ENCODE assay signal across 10 mouse cellular contexts in the genomic region with DNA sequence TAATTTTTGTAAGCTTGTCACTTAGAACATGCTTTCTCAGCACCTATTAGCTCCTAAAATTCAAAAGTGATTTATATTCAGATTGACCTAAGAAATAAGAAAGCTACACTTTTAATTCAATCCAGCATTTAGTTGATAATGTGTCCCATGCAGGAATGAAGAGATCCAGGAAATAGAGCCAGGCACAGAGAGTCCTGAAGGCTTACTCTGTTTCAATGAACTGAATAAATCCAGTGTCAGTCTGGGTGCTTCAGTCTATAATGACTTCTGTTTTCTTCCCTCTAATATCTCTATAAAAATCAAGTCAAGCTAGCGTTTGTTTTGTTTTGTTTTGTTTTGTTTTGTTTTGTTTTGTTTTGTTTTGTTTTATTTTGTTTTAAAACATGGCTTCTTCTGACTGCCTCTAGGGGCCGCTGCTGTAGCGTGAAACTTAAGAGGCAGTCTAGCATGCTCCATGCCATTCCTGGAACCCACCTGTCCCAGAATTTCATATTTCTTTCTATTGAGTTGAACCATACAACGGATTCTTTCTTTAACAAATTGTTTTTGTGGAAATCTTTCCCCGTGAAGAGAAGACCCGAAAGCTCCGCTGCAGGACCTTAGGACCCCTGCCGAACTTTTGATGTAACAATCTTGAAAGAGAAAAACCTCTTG. TPM values are rescaled to one million over a fixed set of nuclear protein-coding genes. Genes with fewer than 3 reads are reported as not detected.
A peak's percentile ranks its signal among the peaks of the same experiment; 100 is the strongest.
DNase-seq lines count a peak whose midpoint lies in the region; ATAC-seq lines count a peak whose summit lies in the region.
"Had no signal": no experiment of that assay in that cellular context is flagged by ENCODE, and none has a peak within 500 bp of the region (broad histone marks: within the 10 kb centered on the region; RNA-seq: fewer than 3 reads in every experiment).

No protein-coding gene starts in this region.

- 34% methylated on average over 8 of the region's 8 CpGs for WGBS in kidney, embryonic 16.5 days
- WGBS in midbrain, embryonic 15.5 days: 30% methylated on average over 8 of the region's 8 CpGs

- 0 out of 2 replicates have a peak, but pooled peaks cover 4% of the 10 kb centered on the region for H3K36me3 ChIP-seq in kidney, embryonic 16.5 days (ENCODE audit: insufficient read depth, low read length)
- H3K36me3 ChIP-seq in midbrain, embryonic 15.5 days (replicated peaks): no peaks in the 10 kb centered on the region; the same call in 1 of the 2 replicates
- H3K36me3 ChIP-seq: limb, embryonic 12.5 days had no signal

- no peak for ATAC-seq in kidney, embryonic 16.5 days (ENCODE audit: low FRiP score, low TSS enrichment)
- ATAC-seq in midbrain, embryonic 15.5 days (replicated peaks): peak; percentile 88

- no peak overlapping the region for H3K4me2 ChIP-seq in kidney, embryonic 16.5 days (replicated peaks; ENCODE audit: low read depth, low read length)
- H3K4me2 ChIP-seq in midbrain, embryonic 15.5 days: no peak overlapping the region
- H3K4me2 ChIP-seq: limb, embryonic 12.5 days; stomach, embryonic 15.5 days had no signal

- H3K9me3 ChIP-seq in kidney, embryonic 16.5 days (ENCODE audit: low read length): no peaks in the 10 kb centered on the region
- H3K9me3 ChIP-seq in midbrain, embryonic 15.5 days: no peaks in the 10 kb centered on the region
- H3K9me3 ChIP-seq: limb, embryonic 12.5 days; stomach, embryonic 15.5 days had no signal

- H3K27ac ChIP-seq in kidney, embryonic 16.5 days (ENCODE audit: low read length): no peak overlapping the region
- H3K27ac ChIP-seq in midbrain, embryonic 15.5 days: no peak overlapping the region
- H3K27ac ChIP-seq: limb, embryonic 12.5 days had no signal

- no peaks in the 10 kb centered on the region for H3K27me3 ChIP-seq in kidney, embryonic 16.5 days (ENCODE audit: insufficient read depth, low read length)
- H3K27me3 ChIP-seq in midbrain, embryonic 15.5 days (replicated peaks): no peaks in the 10 kb centered on the region
- H3K27me3 ChIP-seq: limb, embryonic 12.5 days; stomach, embryonic 15.5 days had no signal

- no peak overlapping the region for H3K9ac ChIP-seq in kidney, embryonic 16.5 days (replicated peaks; ENCODE audit: low read length)
- no peak overlapping the region for H3K9ac ChIP-seq in midbrain, embryonic 15.5 days
- H3K9ac ChIP-seq: limb, embryonic 12.5 days; stomach, embryonic 15.5 days had no signal

- no peaks in the 10 kb centered on the region for H3K4me1 ChIP-seq in kidney, embryonic 16.5 days (ENCODE audit: insufficient read depth, low read length)
- peaks cover 12% of the 10 kb centered on the region for H3K4me1 ChIP-seq in midbrain, embryonic 15.5 days

- peak; percentile 47 for DNase-seq in kidney, adult 18-20 months
- peak; percentile 20 to 23 for DNase-seq in B cell, adult 2 months
- peak; percentile 12 for DNase-seq in T-cell, adult 2 months (ENCODE audit: low spot score)
- DNase-seq in embryo, embryonic 11 days: peak; percentile 69
- DNase-seq in kidney, adult 9 months: peak; percentile 37
- no peak for DNase-seq in layer of hippocampus, adult 9-11 months

- H3K4me3 ChIP-seq in kidney, embryonic 16.5 days (ENCODE audit: low read length): no peak overlapping the region
- no peak overlapping the region for H3K4me3 ChIP-seq in midbrain, embryonic 15.5 days
- H3K4me3 ChIP-seq: limb, embryonic 12.5 days; stomach, embryonic 15.5 days had no signal

RNA-seq across cellular contexts. Expression of gene Gucy1b1, which starts 27.3 kb away (rescaled TPM):
- polyA plus RNA-seq in kidney, embryonic 16.5 days (2015; fragmentation: Nextera tagmentation; extraction: Ambion mirVana): 38.0 and 39.8 TPM in 2 replicates
- polyA plus RNA-seq in midbrain, embryonic 15.5 days (2015; fragmentation: Nextera tagmentation; extraction: Ambion mirVana): 42.9 and 47.1 TPM in 2 replicates
